Mouse (Mus musculus) CH12.LX (cell line): Measurements from ENCODE around the gene Hp. TPM values are rescaled to one million over a fixed set of nuclear protein-coding genes. Genes with fewer than 3 reads are reported as not detected.

ENCODE experiments used
- DNase-seq: peaks from one replicate; pipeline ENCODE4 v3.0.0-alpha.2; 2013; ENCODE audit errors: extremely low read depth
- H3K27ac ChIP-seq: 2 replicates; pipeline ENCODE4 v1.5.1; 2012; ENCODE audit warnings: low read depth, mild to moderate bottlenecking, control low read depth, moderate library complexity; ENCODE audit not compliant: insufficient read depth
- H3K27me3 ChIP-seq: replicated peaks from 2 replicates; pipeline ENCODE3; 2012; ENCODE audit warnings: inconsistent platforms
- H3K36me3 ChIP-seq, 2 experiments: replicated peaks in 1 of 2; 2 replicates each; pipeline versions ENCODE3 to v1.6.1; 2012; ENCODE audit warnings: inconsistent platforms in 1 of 2, low read length in 1 of 2, mild to moderate bottlenecking in 1 of 2, mixed read lengths in 1 of 2, moderate library complexity in 1 of 2; ENCODE audit not compliant: control insufficient read depth in 1 of 2, insufficient read depth in 1 of 2
- H3K4me1 ChIP-seq, 2 experiments: 2 replicates each; pipeline ENCODE4 v1.6.1; 2012; ENCODE audit warnings: inconsistent platforms in 1 of 2, moderate library complexity in 1 of 2; ENCODE audit not compliant: insufficient read depth in 2 of 2, control insufficient read depth in 1 of 2
- H3K4me2 ChIP-seq: 2 replicates; pipeline ENCODE4 v1.6.1; 2012; ENCODE audit warnings: low read depth, mild to moderate bottlenecking, control low read depth; ENCODE audit not compliant: poor library complexity, insufficient read depth, severe bottlenecking
- H3K4me3 ChIP-seq, 3 experiments: fragments of 150-350 bp in 1 of 3; sonication (generic) in 1 of 3; replicated peaks in 1 of 3; 2 replicates each; pipeline versions ENCODE3 to v1.5.1; 2011 to 2012; ENCODE audit warnings: low read depth in 2 of 3, low read length in 2 of 3, mild to moderate bottlenecking in 2 of 3, moderate library complexity in 2 of 3, control low read depth in 1 of 3, improper control_type of control experiment in 1 of 3, inconsistent platforms in 1 of 3, mixed read lengths in 1 of 3; ENCODE audit not compliant: poor library complexity in 1 of 3
- H3K79me2 ChIP-seq: replicated peaks from 2 replicates; pipeline ENCODE4 v1.6.1; 2012; ENCODE audit warnings: mild to moderate bottlenecking, moderate library complexity; ENCODE audit not compliant: control insufficient read depth, poor library complexity, insufficient read depth, severe bottlenecking; ENCODE audit errors: extremely low read depth
- H3K9ac ChIP-seq: 2 replicates; pipeline ENCODE4 v1.6.1; 2012; ENCODE audit warnings: low read depth, mild to moderate bottlenecking, control low read depth, moderate library complexity; ENCODE audit not compliant: insufficient read depth
- H3K9me3 ChIP-seq: replicated peaks from 2 replicates; pipeline ENCODE3; 2012; ENCODE audit warnings: low read length, inconsistent platforms, mixed read lengths
- BHLHE40 ChIP-seq: IDR thresholded peaks from 2 replicates; pipeline ENCODE4 v1.6.1; 2011; ENCODE audit warnings: mild to moderate bottlenecking, low read depth, low read length, improper control_type of control experiment
- CHD1 ChIP-seq: IDR thresholded peaks from 2 replicates; pipeline ENCODE4 v1.6.1; 2012; ENCODE audit warnings: low read depth, low read length, improper control_type of control experiment, inconsistent platforms
- ELF1 ChIP-seq: IDR thresholded peaks from 2 replicates; pipeline ENCODE4 v1.6.1; 2014; ENCODE audit warnings: low read depth, mild to moderate bottlenecking, inconsistent platforms, low read length, improper control_type of control experiment
- EP300 ChIP-seq: IDR thresholded peaks from 2 replicates; pipeline ENCODE4 v1.6.1; 2011; ENCODE audit warnings: low read length, improper control_type of control experiment
- GABPA ChIP-seq: IDR thresholded peaks from 2 replicates; pipeline ENCODE4 v1.6.1; 2012; ENCODE audit warnings: low read depth, low read length, improper control_type of control experiment, inconsistent platforms; ENCODE audit not compliant: insufficient replicate concordance
- MAFK ChIP-seq: IDR thresholded peaks from 2 replicates; pipeline ENCODE4 v1.6.1; 2011; ENCODE audit warnings: low read length, improper control_type of control experiment; ENCODE audit not compliant: insufficient replicate concordance
- MAZ ChIP-seq: IDR thresholded peaks from 2 replicates; pipeline ENCODE4 v1.6.1; 2012; ENCODE audit warnings: low read depth, mild to moderate bottlenecking, inconsistent platforms, low read length, improper control_type of control experiment, moderate library complexity
- MEF2A ChIP-seq: IDR thresholded peaks from 2 replicates; pipeline ENCODE4 v1.6.1; 2014; ENCODE audit warnings: low read depth, mild to moderate bottlenecking, inconsistent platforms, low read length, improper control_type of control experiment, borderline replicate concordance
- NELFE ChIP-seq: IDR thresholded peaks from 2 replicates; pipeline ENCODE4 v1.6.1; 2011; ENCODE audit warnings: low read depth, low read length, improper control_type of control experiment
- NRF1 ChIP-seq: IDR thresholded peaks from 2 replicates; pipeline ENCODE4 v1.6.1; 2014; ENCODE audit warnings: low read depth, mild to moderate bottlenecking, inconsistent platforms, low read length, improper control_type of control experiment, moderate library complexity
- PAX5 ChIP-seq: IDR thresholded peaks from 2 replicates; pipeline ENCODE4 v1.6.1; 2012; ENCODE audit warnings: low read length, inconsistent platforms, mixed read lengths
- POLR2A ChIP-seq: IDR thresholded peaks from 2 replicates; pipeline ENCODE4 v1.6.1; 2011; ENCODE audit warnings: low read depth, mild to moderate bottlenecking, improper control_type of control experiment, low read length
- POLR2AphosphoS2 ChIP-seq: IDR thresholded peaks from 2 replicates; pipeline ENCODE4 v1.6.1; 2011; ENCODE audit warnings: low read depth, low read length, improper control_type of control experiment
- RAD21 ChIP-seq: IDR thresholded peaks from 2 replicates; pipeline ENCODE4 v1.6.1; 2011; ENCODE audit warnings: low read depth, mild to moderate bottlenecking, low read length, improper control_type of control experiment, moderate library complexity
- RCOR1 ChIP-seq: conservative IDR thresholded peaks from 2 replicates; pipeline ENCODE4 v1.6.1; 2012; ENCODE audit warnings: low read depth, mild to moderate bottlenecking, inconsistent platforms, low read length, improper control_type of control experiment
- SIN3A ChIP-seq: IDR thresholded peaks from 2 replicates; pipeline ENCODE4 v1.6.1; 2012; ENCODE audit warnings: low read length, improper control_type of control experiment, inconsistent platforms
- SMC3 ChIP-seq: IDR thresholded peaks from 2 replicates; pipeline ENCODE4 v1.6.1; 2011; ENCODE audit warnings: low read depth, low read length, improper control_type of control experiment
- TBP ChIP-seq: conservative IDR thresholded peaks from 2 replicates; pipeline ENCODE4 v1.6.1; 2011; ENCODE audit warnings: low read depth, low read length, improper control_type of control experiment
- TCF12 ChIP-seq: IDR thresholded peaks from 2 replicates; pipeline ENCODE4 v1.6.1; 2014; ENCODE audit warnings: low read depth, mild to moderate bottlenecking, inconsistent platforms, low read length, improper control_type of control experiment
- USF2 ChIP-seq: conservative IDR thresholded peaks from 2 replicates; pipeline ENCODE4 v1.6.1; 2011; ENCODE audit warnings: low read depth, low read length, improper control_type of control experiment
- ZC3H11A ChIP-seq: IDR thresholded peaks from 2 replicates; pipeline ENCODE4 v1.6.1; 2012; ENCODE audit warnings: low read depth, mild to moderate bottlenecking, inconsistent platforms, low read length, improper control_type of control experiment
- ZKSCAN1 ChIP-seq: IDR thresholded peaks from 2 replicates; pipeline ENCODE4 v1.6.1; 2012; ENCODE audit warnings: low read depth, inconsistent platforms, low read length, improper control_type of control experiment, borderline replicate concordance
- ZMIZ1 ChIP-seq: IDR thresholded peaks from 2 replicates; pipeline ENCODE4 v1.6.1; 2012; ENCODE audit warnings: low read depth, mild to moderate bottlenecking, inconsistent platforms, low read length, improper control_type of control experiment
- ZNF384 ChIP-seq: IDR thresholded peaks from 2 replicates; pipeline ENCODE4 v1.6.1; 2012; ENCODE audit warnings: low read depth, low read length, improper control_type of control experiment, inconsistent platforms
- dilution Hi-C: fragments of 300-500 bp; cut with MboI; formaldehyde crosslinking; loops from 2 replicates; pipeline ENCODE4 v1.14.3; 2020; ENCODE audit warnings: low sequenced_read_pairs; ENCODE audit not compliant: extremely low pct_unique_long_range_greater_than_20kb, extremely low pct_ligation_motif_present
- in situ Hi-C: fragments of 300-500 bp; cut with MboI; formaldehyde crosslinking; loops from 3 replicates; pipeline ENCODE4 v1.14.3; 2019; ENCODE audit warnings: low sequenced_read_pairs, low pct_ligation_motif_present, low pct_unique_long_range_greater_than_20kb, mixed read lengths
- polyA plus RNA-seq: library from polyadenylated mRNA; unstranded; fragments of >175 nt; gene quantifications from 2 replicates; pipeline ENCODE4 v1.2.1, GENCODE M21; 2012; ENCODE audit warnings: low read depth; ENCODE audit not compliant: insufficient read length
- total RNA-seq, 2 experiments: library from RNA; depleted of rRNA; stranded (reverse); fragments of 300-350 nt in 1 of 2; fragments of >200 nt in 1 of 2; gene quantifications; 2 replicates each; pipeline ENCODE4 v1.2.3; 2012 to 2014

Hp gene
- total and polyA plus RNA-seq, 3 experiments = not detected

DNA sequence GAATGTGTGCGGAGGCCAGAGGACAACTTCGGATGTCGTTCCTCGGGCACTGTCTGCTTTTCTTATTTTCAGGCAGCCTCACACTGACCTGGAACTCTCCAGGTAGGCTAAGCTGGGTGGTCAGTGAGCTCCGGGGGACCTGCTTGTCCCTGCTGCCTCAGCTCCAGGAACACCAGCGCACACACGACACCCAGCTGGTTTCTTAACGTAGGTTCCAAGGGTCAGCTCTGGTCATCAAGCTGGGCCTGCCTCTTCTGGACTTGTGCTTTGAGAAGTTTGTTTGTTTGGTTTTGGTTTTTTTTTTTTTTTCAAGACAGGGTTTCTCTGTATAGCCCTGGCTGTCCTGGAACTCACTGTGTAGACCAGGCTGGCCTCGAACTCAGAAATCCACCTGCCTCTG lies 11.9 kb upstream of the Hp start:
- no peak overlapping the region for H3K9ac ChIP-seq

DNA sequence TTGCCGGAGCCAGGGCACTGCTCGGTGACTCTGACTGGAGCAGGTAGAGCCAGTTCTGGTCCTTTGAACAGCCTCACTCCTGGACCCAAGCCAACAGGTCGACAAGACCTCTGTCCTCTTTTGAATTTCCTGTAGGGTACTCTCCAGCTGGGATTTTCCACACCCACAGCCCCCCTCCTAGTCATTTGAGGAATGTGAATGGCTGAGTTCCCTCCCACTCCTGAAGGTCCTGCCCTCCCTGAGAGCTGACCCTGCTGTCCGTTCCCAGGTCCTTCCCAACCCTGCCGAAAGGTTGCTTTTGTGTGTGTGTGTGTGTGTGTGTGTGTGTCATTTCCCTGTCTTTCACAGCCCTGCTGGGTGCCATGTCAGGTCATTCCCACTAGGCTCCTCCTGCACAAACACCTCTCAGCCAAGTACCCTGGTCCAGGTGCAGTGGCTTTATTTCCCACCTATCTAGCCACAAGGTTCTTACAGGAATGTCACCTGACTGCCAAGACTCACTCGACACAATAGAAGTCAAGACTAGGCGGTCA lies 8.1 kb upstream of the Hp start:
- peaks cover 8% of the 10 kb centered on the region for H3K9me3 ChIP-seq
- H3K9ac ChIP-seq = no peak overlapping the region
- H3K4me2 ChIP-seq = no peak overlapping the region
- no peak overlapping the region for H3K4me3 ChIP-seq
- in situ Hi-C loops = no loop called here
- DNase-seq = no peak
- no peak overlapping the region for H3K27ac ChIP-seq
- H3K79me2 ChIP-seq = no peaks in the 10 kb centered on the region
- H3K4me1 ChIP-seq = no peaks in the 10 kb centered on the region
- TF ChIP-seq POLR2A (no peak), SMC3 (no peak), ZKSCAN1 (no peak), USF2 (no peak), BHLHE40 (no peak)
- H3K36me3 ChIP-seq = peaks cover 6 to 10% of the 10 kb centered on the region in 2 experiments
- peaks cover 11% of the 10 kb centered on the region for H3K27me3 ChIP-seq
- dilution Hi-C loops = no loop called here

More for the DNA sequence above, 11.9 kb upstream of the Hp start:
- DNase-seq = no peak
- Histone ChIP-seq H3K36me3 (peaks cover 30 to 48% of the 10 kb centered on the region in 2 experiments), H3K4me2 (no peak overlapping the region), H3K9me3 (no peaks in the 10 kb centered on the region), H3K4me3 (no peak overlapping the region), H3K4me1 (no peaks in the 10 kb centered on the region), H3K79me2 (no peaks in the 10 kb centered on the region), H3K27ac (no peak overlapping the region), H3K27me3 (no peaks in the 10 kb centered on the region)
- in situ Hi-C loops (no loop called here), dilution Hi-C loops (no loop called here)
- no peak for TF ChIP-seq TCF12
- no peak for TF ChIP-seq PAX5
- no peak for TF ChIP-seq CHD1
- no peak for TF ChIP-seq ZNF384
- no peak for TF ChIP-seq EP300
- no peak for TF ChIP-seq SMC3
- TF ChIP-seq NRF1 = no peak
- TF ChIP-seq ZMIZ1 = no peak

DNA sequence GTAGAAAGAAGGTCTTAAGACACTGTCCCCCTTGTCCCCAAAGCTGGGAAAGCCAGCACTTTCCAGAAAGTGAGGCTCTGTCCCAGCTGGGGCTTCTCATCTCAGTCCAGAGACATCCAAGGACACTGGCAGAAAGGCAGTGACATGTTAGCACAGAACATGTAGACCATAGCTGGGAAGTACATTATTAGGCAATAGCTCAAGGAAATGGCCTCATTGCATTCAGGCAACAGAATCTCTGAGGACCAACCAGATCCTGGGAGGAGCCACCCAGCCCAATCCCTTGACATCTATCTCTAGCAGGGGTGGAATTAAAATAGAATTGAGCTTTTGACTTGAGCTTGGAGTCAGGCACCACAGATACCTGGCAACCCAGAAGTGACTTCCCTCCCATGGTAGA lies 6.7 kb upstream of the Hp start:
- Histone ChIP-seq H3K9me3 (peaks cover 8% of the 10 kb centered on the region), H3K4me2 (no peak overlapping the region), H3K27me3 (peaks cover 11% of the 10 kb centered on the region), H3K4me3 (no peak overlapping the region)
- dilution Hi-C loops = no loop called here
- in situ Hi-C loops = no loop called here
- no peak for DNase-seq
- no peak for TF ChIP-seq PAX5
- TF ChIP-seq ZC3H11A = no peak
- TF ChIP-seq GABPA = no peak
- no peak for TF ChIP-seq NELFE
- no peak for TF ChIP-seq RAD21
- no peak for TF ChIP-seq MEF2A
- TF ChIP-seq ELF1 = no peak
- no peak for TF ChIP-seq MAZ
- TF ChIP-seq TBP = no peak
- TF ChIP-seq ZNF384 = no peak
- TF ChIP-seq POLR2AphosphoS2 = no peak
- no peak for TF ChIP-seq MAFK
- no peak for TF ChIP-seq ZKSCAN1
- no peak for TF ChIP-seq TCF12
- no peak for TF ChIP-seq SIN3A
- no peak for TF ChIP-seq SMC3
- TF ChIP-seq RCOR1 = no peak
- TF ChIP-seq, all 38 proteins: peak for 0
- H3K36me3 ChIP-seq = no peaks in the 10 kb centered on the region
- no peaks in the 10 kb centered on the region for H3K79me2 ChIP-seq
- H3K27ac ChIP-seq = no peak overlapping the region
- H3K4me1 ChIP-seq = no peaks in the 10 kb centered on the region
- H3K9ac ChIP-seq = no peak overlapping the region
